Mouse (Mus musculus) liver, embryonic 11.5 days (tissue): ENCODE results near the gene Stc2. TPM values are rescaled to one million over a fixed set of nuclear protein-coding genes. Genes with fewer than 3 reads are reported as not detected.

Experiments used
- ATAC-seq: fragments of 200-750 bp; cut with Nextera tagmentation; replicated peaks from 2 replicates; pipeline ENCODE4 v1.8.0; 2017; ENCODE audit warnings: moderate number of reproducible peaks, mild to moderate bottlenecking, moderate TSS enrichment, moderate library complexity; ENCODE audit not compliant: low FRiP score
- DNase-seq: peaks from one replicate; pipeline ENCODE4 v3.0.0-alpha.2; 2017; ENCODE audit warnings: low spot score
- H3K27ac ChIP-seq: fragments of 300-500 bp; sonication (generic); 2 replicates; pipeline ENCODE4 v1.5.1; 2014; ENCODE audit warnings: mild to moderate bottlenecking, low read depth, low read length, control low read depth
- H3K27me3 ChIP-seq: fragments of 300-500 bp; sonication (generic); replicated peaks from 2 replicates; pipeline ENCODE4 v1.6.1; 2014; ENCODE audit warnings: low read length, mixed read lengths; ENCODE audit not compliant: control insufficient read depth, insufficient read depth
- H3K36me3 ChIP-seq: fragments of 300-500 bp; sonication (generic); 2 replicates; pipeline ENCODE4 v1.6.1; 2014; ENCODE audit warnings: mild to moderate bottlenecking, low read length, moderate library complexity, mixed read lengths; ENCODE audit not compliant: control insufficient read depth, insufficient read depth
- H3K4me1 ChIP-seq: fragments of 300-500 bp; sonication (generic); replicated peaks from 2 replicates; pipeline ENCODE4 v1.6.1; 2014; ENCODE audit warnings: low read length, mixed read lengths; ENCODE audit not compliant: control insufficient read depth, insufficient read depth
- H3K4me2 ChIP-seq: fragments of 300-500 bp; sonication (generic); 2 replicates; pipeline ENCODE4 v1.6.1; 2014; ENCODE audit warnings: mild to moderate bottlenecking, control low read depth, moderate library complexity
- H3K4me3 ChIP-seq: fragments of 300-500 bp; sonication (generic); 2 replicates; pipeline ENCODE4 v1.5.1; 2014; ENCODE audit warnings: low read depth, low read length, control low read depth
- H3K9ac ChIP-seq: fragments of 300-500 bp; sonication (generic); 2 replicates; pipeline ENCODE4 v1.6.1; 2014; ENCODE audit warnings: low read depth, low read length, control low read depth
- H3K9me3 ChIP-seq: fragments of 300-500 bp; sonication (generic); 2 replicates; pipeline ENCODE4 v1.6.1; 2016; ENCODE audit warnings: low read length, inconsistent platforms, mixed read lengths; ENCODE audit not compliant: control insufficient read depth
- WGBS: fragments of 180-500 bp; shearing (Covaris S2); extraction: QIAGEN DNeasy Blood & Tissue Kit; methylation state at CpG from one replicate; pipeline ENCODE4 v1.1.7; 2014; 5-methylcytosine and 5-hydroxymethylcytosine counted together
- polyA plus RNA-seq: library from polyadenylated mRNA; unstranded; fragments of >200 nt; fragmentation: Nextera tagmentation; extraction: Ambion mirVana; gene quantifications from 2 replicates; pipeline ENCODE4 v1.2.1, GENCODE M21; 2014

The Stc2 gene
- polyA plus RNA-seq, 1 experiment from 2014 or later, result 1.6 TPM

- Histone ChIP-seq H3K4me2 (peak overlapping the region; percentile 94), H3K4me1 (peaks cover 14% of the 10 kb centered on the region), H3K27me3 (peaks cover 39% of the 10 kb centered on the region), H3K36me3 (no peaks in the 10 kb centered on the region), H3K9ac (peak overlapping the region; percentile 68), H3K27ac (no peak overlapping the region), H3K9me3 (no peaks in the 10 kb centered on the region), H3K4me3 (peak overlapping the region; percentile 62)
- peak; percentile 72 for DNase-seq
- peak; percentile 46 for ATAC-seq
- WGBS, result under 1% methylated on average over 50 of the region's 50 CpGs
Observed at GRCm38 (mm10) chr11:31368965-31369647, 768 bp downstream of the Stc2 start.

GRCm38 (mm10) chr11:31368252-31368964 lies 1.5 kb downstream of the Stc2 start:
- Histone ChIP-seq H3K4me1 (peaks cover 14% of the 10 kb centered on the region), H3K9ac (peak overlapping the region; percentile 68), H3K4me3 (peak overlapping the region; percentile 62), H3K27me3 (peaks cover 39% of the 10 kb centered on the region), H3K27ac (no peak overlapping the region), H3K9me3 (no peaks in the 10 kb centered on the region), H3K36me3 (no peaks in the 10 kb centered on the region), H3K4me2 (peak overlapping the region; percentile 94)
- ATAC-seq (0 out of 2 replicates have a peak, but pooled peaks have one; percentile 1), DNase-seq (peak; percentile 36)
- 4% methylated on average over 36 of the region's 36 CpGs for WGBS

GRCm38 (mm10) chr11:31366827-31367226 lies 3.0 kb downstream of the Stc2 start:
- H3K36me3 ChIP-seq, result no peaks in the 10 kb centered on the region
- peaks cover 14% of the 10 kb centered on the region for H3K4me1 ChIP-seq
- H3K4me3 ChIP-seq, result no peak overlapping the region
- no peak for DNase-seq
- H3K27ac ChIP-seq, result no peak overlapping the region
- ATAC-seq, result no peak
- no peak overlapping the region for H3K4me2 ChIP-seq
- no peak overlapping the region for H3K9ac ChIP-seq
- peaks cover 31% of the 10 kb centered on the region for H3K27me3 ChIP-seq
- no peaks in the 10 kb centered on the region for H3K9me3 ChIP-seq
- WGBS, result 58% methylated on average over 4 of the region's 4 CpGs

- Histone ChIP-seq H3K4me3 (no peak overlapping the region), H3K4me1 (peaks cover 12% of the 10 kb centered on the region)
- WGBS, result 80% methylated on average over 2 of the region's 2 CpGs
Observed at GRCm38 (mm10) chr11:31366421-31366820, 3.5 kb downstream of the Stc2 start.

GRCm38 (mm10) chr11:31365981-31366380 lies 3.9 kb downstream of the Stc2 start:
- H3K27me3 ChIP-seq, result peaks cover 22% of the 10 kb centered on the region
- H3K4me3 ChIP-seq, result no peak overlapping the region
- WGBS, result 86% methylated on average over 2 of the region's 2 CpGs
- peaks cover 7% of the 10 kb centered on the region for H3K4me1 ChIP-seq
- H3K4me2 ChIP-seq, result no peak overlapping the region
- no peak for DNase-seq
- ATAC-seq, result no peak
- H3K27ac ChIP-seq, result no peak overlapping the region
- no peak overlapping the region for H3K9ac ChIP-seq
- H3K9me3 ChIP-seq, result no peaks in the 10 kb centered on the region
- no peaks in the 10 kb centered on the region for H3K36me3 ChIP-seq

More at GRCm38 (mm10) chr11:31366421-31366820, 3.5 kb downstream of the Stc2 start:
- no peaks in the 10 kb centered on the region for H3K9me3 ChIP-seq
- H3K36me3 ChIP-seq, result no peaks in the 10 kb centered on the region
- no peak for ATAC-seq
- H3K9ac ChIP-seq, result no peak overlapping the region
- no peak for DNase-seq
- H3K4me2 ChIP-seq, result no peak overlapping the region
- H3K27me3 ChIP-seq, result peaks cover 27% of the 10 kb centered on the region
- no peak overlapping the region for H3K27ac ChIP-seq

GRCm38 (mm10) chr11:31365280-31365679 lies 4.6 kb downstream of the Stc2 start:
- no peak for ATAC-seq
- Histone ChIP-seq H3K4me2 (no peak overlapping the region), H3K9me3 (no peaks in the 10 kb centered on the region), H3K4me1 (peaks cover 5% of the 10 kb centered on the region), H3K4me3 (no peak overlapping the region), H3K36me3 (no peaks in the 10 kb centered on the region), H3K27ac (no peak overlapping the region), H3K27me3 (peaks cover 16% of the 10 kb centered on the region), H3K9ac (no peak overlapping the region)
- 72% methylated on average over 8 of the region's 8 CpGs for WGBS
- no peak for DNase-seq

GRCm38 (mm10) chr11:31362856-31363255 lies 7.0 kb downstream of the Stc2 start:
- Histone ChIP-seq H3K27ac (no peak overlapping the region), H3K9me3 (no peaks in the 10 kb centered on the region), H3K9ac (no peak overlapping the region), H3K27me3 (no peaks in the 10 kb centered on the region), H3K4me2 (no peak overlapping the region), H3K36me3 (no peaks in the 10 kb centered on the region), H3K4me1 (no peaks in the 10 kb centered on the region), H3K4me3 (no peak overlapping the region)
- 80% methylated on average over 1 of the region's 1 CpGs for WGBS
- ATAC-seq (no peak), DNase-seq (no peak)

- Histone ChIP-seq H3K27ac (no peak overlapping the region), H3K4me2 (no peak overlapping the region), H3K36me3 (no peaks in the 10 kb centered on the region), H3K9me3 (no peaks in the 10 kb centered on the region), H3K4me1 (no peaks in the 10 kb centered on the region), H3K4me3 (no peak overlapping the region), H3K27me3 (no peaks in the 10 kb centered on the region), H3K9ac (no peak overlapping the region)
- 77% methylated on average over 3 of the region's 3 CpGs for WGBS
- ATAC-seq (no peak), DNase-seq (no peak)
Observed at GRCm38 (mm10) chr11:31362330-31362729, 7.5 kb downstream of the Stc2 start.
